Mouse (Mus musculus): Measurements from ENCODE around the gene Crlf1. TPM values are rescaled to one million over a fixed set of nuclear protein-coding genes. Genes with fewer than 3 reads are reported as not detected.

Crlf1 gene
- polyA plus RNA-seq, 1 experiment from 2014 or later: 30.7 TPM

Other genes starting within 250 kb of the Crlf1 start
- gene Homer3, start 210.3 kb upstream of the Crlf1 start, polyA plus RNA-seq (2015; fragmentation: Nextera tagmentation; extraction: Ambion mirVana): 74.2 and 81.3 TPM in 2 replicates
- gene Ddx49, start 190.7 kb upstream of the Crlf1 start, polyA plus RNA-seq (2015; fragmentation: Nextera tagmentation; extraction: Ambion mirVana): 51.8 and 54.1 TPM in 2 replicates
- gene Cope, start 190.6 kb upstream of the Crlf1 start, polyA plus RNA-seq (2015; fragmentation: Nextera tagmentation; extraction: Ambion mirVana): 389 and 439 TPM in 2 replicates
- 2.5 and 2.7 TPM in 2 replicates for gene Cers1, start 177.4 kb upstream of the Crlf1 start, polyA plus RNA-seq (2015; fragmentation: Nextera tagmentation; extraction: Ambion mirVana)
- 5.5 TPM in 2 replicates for gene Gdf1, start 163.3 kb upstream of the Crlf1 start, polyA plus RNA-seq (2015; fragmentation: Nextera tagmentation; extraction: Ambion mirVana)
- 10.6 and 10.9 TPM in 2 replicates for gene Upf1, start 139.9 kb upstream of the Crlf1 start, polyA plus RNA-seq (2015; fragmentation: Nextera tagmentation; extraction: Ambion mirVana)
- gene Comp, start 119.6 kb upstream of the Crlf1 start, polyA plus RNA-seq (2015; fragmentation: Nextera tagmentation; extraction: Ambion mirVana): 0.21 and 1.00 TPM in 2 replicates
- 19.9 and 22.3 TPM in 2 replicates for gene Crtc1, start 53.6 kb upstream of the Crlf1 start, polyA plus RNA-seq (2015; fragmentation: Nextera tagmentation; extraction: Ambion mirVana)
- gene Klhl26, start 16.2 kb upstream of the Crlf1 start, polyA plus RNA-seq (2015; fragmentation: Nextera tagmentation; extraction: Ambion mirVana): 25.0 and 26.8 TPM in 2 replicates
- gene Tmem59l, start 5.8 kb upstream of the Crlf1 start, polyA plus RNA-seq (2015; fragmentation: Nextera tagmentation; extraction: Ambion mirVana): 6.5 and 7.0 TPM in 2 replicates
- 133 and 135 TPM in 2 replicates for gene Rex1bd, start 13.6 kb downstream of the Crlf1 start, polyA plus RNA-seq (2015; fragmentation: Nextera tagmentation; extraction: Ambion mirVana)
- gene Uba52, start 17.6 kb downstream of the Crlf1 start, polyA plus RNA-seq (2015; fragmentation: Nextera tagmentation; extraction: Ambion mirVana): 869 and 882 TPM in 2 replicates
- gene Fkbp8, start 34.6 kb downstream of the Crlf1 start, polyA plus RNA-seq (2015; fragmentation: Nextera tagmentation; extraction: Ambion mirVana): 353 and 359 TPM in 2 replicates
- 65.4 and 69.9 TPM in 2 replicates for gene Kxd1, start 34.8 kb downstream of the Crlf1 start, polyA plus RNA-seq (2015; fragmentation: Nextera tagmentation; extraction: Ambion mirVana)
- gene Ell, start 46.3 kb downstream of the Crlf1 start, polyA plus RNA-seq (2015; fragmentation: Nextera tagmentation; extraction: Ambion mirVana): 24.1 and 25.1 TPM in 2 replicates
- gene Isyna1, start 101.2 kb downstream of the Crlf1 start, polyA plus RNA-seq (2015; fragmentation: Nextera tagmentation; extraction: Ambion mirVana): 215 and 217 TPM in 2 replicates
- gene Ssbp4, start 115.7 kb downstream of the Crlf1 start, polyA plus RNA-seq (2015; fragmentation: Nextera tagmentation; extraction: Ambion mirVana): 133 and 149 TPM in 2 replicates
- gene Lrrc25, start 123.0 kb downstream of the Crlf1 start, polyA plus RNA-seq (2015; fragmentation: Nextera tagmentation; extraction: Ambion mirVana): 1.8 and 1.9 TPM in 2 replicates
- 1.0 and 1.2 TPM in 2 replicates for gene Gdf15, start 139.3 kb downstream of the Crlf1 start, polyA plus RNA-seq (2015; fragmentation: Nextera tagmentation; extraction: Ambion mirVana)
- 88.5 TPM in 2 replicates for gene Pgpep1, start 167.2 kb downstream of the Crlf1 start, polyA plus RNA-seq (2015; fragmentation: Nextera tagmentation; extraction: Ambion mirVana)
- gene Lsm4, start 180.1 kb downstream of the Crlf1 start, polyA plus RNA-seq (2015; fragmentation: Nextera tagmentation; extraction: Ambion mirVana): 272 and 281 TPM in 2 replicates
- gene Jund, start 205.8 kb downstream of the Crlf1 start, polyA plus RNA-seq (2015; fragmentation: Nextera tagmentation; extraction: Ambion mirVana): 42.1 and 47.4 TPM in 2 replicates
- gene Iqcn, start 210.3 kb downstream of the Crlf1 start, polyA plus RNA-seq (2015; fragmentation: Nextera tagmentation; extraction: Ambion mirVana): 0.04 and 0.06 TPM in 2 replicates
- 0.52 and 0.76 TPM in 2 replicates for gene Gm3336, start 225.4 kb downstream of the Crlf1 start, polyA plus RNA-seq (2015; fragmentation: Nextera tagmentation; extraction: Ambion mirVana)
- 8.8 and 11.6 TPM in 2 replicates for gene Pde4c, start 230.6 kb downstream of the Crlf1 start, polyA plus RNA-seq (2015; fragmentation: Nextera tagmentation; extraction: Ambion mirVana)

All from kidney, embryonic 16.5 days (tissue).